Mouse (Mus musculus) thymus, adult 18-20 months (tissue): Measurements from ENCODE around the gene Smok3b.
"Not testable (repeated sequence)": the region's sequence is repeated elsewhere in the genome, so short reads cannot be mapped to it uniquely, and the experiment has no call there.

Experiments used
- DNase-seq, 2 experiments: peaks; one replicate each; pipeline ENCODE4 v3.0.0; 2022; ENCODE audit warnings: mixed read lengths in 2 of 2

The Smok3b gene

DNA sequence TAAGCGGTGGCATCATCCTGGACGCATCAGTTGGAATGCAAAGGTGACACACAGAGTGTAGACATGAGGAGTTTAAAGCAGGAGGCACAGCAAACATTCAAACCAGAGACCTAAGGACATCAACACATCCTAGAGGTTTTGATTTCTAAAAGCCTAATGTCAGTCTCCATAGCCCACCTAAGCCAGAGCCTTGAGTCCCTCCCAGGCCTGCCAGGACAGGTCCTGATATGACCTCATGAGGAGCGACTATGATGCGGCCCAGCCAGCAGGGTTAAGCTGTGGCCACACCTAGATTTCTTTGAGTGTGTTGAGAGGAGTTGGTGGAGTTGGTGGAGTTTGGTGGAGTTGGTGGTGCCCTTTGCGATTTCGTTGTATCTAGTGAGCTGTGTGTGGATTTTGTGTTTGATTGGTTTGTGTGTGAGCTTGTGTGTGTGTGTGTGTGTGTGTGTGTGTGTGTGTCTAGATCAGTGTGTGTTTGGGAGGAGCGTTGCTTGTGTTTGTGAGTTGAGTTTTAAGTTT lies at the start of gene Smok3b, which contains the start of gene Smok3a:
Smok3b (plus strand) TSS at position 469 of the 519 bp plus-strand sequence.
Smok3a (plus strand) TSS at position 301 of the 519 bp plus-strand sequence.
- not testable (repeated sequence) for DNase-seq

DNA sequence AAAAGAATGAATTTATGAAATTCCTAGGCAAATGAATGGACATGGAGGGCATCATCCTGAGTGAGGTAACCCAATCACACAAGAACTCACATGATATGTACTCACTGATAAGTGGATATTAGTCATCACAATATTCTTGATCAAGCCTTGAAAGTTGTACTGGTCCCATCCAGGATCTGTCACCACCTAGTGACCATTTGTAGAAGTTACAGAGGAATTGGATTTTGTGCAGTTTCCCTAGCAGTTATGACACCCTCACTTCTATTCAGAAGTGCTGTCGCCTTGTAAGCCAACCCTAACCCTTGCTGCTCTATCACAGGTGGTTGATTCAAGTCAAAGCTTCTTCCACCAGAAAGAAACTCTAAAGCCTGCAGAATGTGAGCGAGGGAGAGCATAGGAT lies 48.1 kb upstream of the Smok3b start:
- DNase-seq = no peak

DNA sequence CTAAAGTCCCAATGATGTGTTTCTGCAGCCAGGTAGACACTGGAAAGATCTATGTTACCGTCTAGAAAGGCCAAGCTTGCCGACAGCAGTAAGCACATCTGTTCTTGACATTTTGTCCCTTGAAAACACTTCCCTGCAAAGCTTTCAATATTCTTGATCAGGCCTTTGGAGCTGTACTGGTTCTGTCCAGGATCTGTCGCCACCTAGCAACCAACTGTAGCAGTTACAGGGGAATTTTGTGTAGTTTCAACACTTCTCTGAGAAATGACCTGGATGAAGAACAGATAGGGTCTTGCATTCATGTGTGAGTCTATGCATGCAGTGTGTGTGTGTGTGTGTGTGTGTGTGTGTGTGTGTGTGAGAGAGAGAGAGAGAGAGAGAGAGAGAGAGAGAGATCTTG lies 47.5 kb upstream of the Smok3b start:
- DNase-seq = no peak

DNA sequence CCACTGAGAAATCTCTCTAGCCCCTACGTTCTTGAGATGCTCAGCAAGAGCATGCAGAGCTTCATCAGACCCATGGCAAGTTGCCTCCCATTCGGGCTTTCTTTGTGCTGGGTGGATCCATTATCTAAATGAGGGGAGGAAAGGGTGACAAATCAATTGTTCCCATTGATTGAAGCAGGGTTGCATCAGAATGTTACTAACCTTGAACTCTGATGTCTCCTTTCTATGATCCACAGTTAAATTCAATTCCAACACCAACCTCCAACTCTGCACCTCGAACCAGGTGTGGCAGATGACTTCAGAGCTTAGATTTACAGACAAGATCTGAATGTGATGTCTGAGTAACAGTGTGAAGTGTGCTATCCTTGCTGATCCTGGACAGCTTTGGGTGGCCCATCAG lies 46.5 kb upstream of the Smok3b start:
- no peak for DNase-seq

DNA sequence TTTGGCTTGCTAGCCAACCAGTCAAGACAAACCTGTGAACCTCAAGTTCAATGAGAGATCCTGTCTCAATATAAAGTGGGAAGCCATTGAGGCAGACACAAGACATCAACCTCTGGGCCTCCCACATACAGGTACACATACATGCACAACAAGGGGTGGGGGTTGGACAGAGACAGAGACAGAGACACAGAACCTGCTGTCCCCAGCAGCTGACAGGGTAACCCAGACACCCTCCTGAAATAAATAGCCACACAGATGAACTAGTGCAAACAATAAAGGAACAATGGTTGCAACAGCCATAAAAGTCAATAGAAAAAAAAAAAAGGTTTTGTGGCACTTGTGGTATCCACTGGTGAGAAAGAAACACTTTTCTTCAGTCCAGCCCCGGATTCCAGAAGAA lies 45.8 kb upstream of the Smok3b start:
- no peak for DNase-seq

DNA sequence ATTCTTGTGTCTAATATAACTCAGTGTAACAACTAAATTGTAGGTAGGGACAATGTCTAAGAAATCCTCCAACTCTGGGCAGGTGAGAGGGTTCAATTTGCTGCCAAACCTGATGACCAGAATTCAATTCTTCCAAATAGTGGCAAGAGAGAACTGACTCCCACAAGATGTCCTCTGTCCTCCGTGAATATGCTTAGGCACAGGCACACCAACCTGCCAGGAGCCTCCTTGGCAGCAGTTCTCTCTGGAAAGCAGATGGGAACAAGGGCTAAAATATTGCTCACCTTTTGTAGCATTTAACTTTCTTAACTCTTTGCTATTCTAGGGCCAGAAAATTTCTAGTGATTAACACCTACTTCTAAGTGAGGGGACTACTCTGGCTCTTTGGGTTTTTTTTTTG lies 43.9 kb upstream of the Smok3b start:
- DNase-seq = no peak

DNA sequence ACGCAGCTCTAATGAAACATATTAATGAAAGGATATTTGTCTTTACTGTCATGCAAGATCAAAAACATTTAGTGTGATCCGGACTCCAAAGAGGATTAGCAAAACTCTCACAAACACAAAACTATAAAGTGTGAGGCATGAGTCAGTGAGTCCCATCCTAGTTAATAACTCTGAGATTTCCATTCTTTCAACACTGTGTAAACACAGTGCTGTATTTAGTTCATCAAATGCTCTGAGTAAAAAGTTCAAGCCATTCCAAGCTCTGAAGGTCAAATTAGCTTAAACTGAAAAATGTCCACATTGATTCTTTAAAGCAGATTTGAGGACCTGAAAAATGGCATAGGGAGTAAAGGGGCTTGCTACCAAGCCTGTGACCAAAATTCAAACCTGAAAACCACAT lies 42.1 kb upstream of the Smok3b start:
- DNase-seq = no peak

DNA sequence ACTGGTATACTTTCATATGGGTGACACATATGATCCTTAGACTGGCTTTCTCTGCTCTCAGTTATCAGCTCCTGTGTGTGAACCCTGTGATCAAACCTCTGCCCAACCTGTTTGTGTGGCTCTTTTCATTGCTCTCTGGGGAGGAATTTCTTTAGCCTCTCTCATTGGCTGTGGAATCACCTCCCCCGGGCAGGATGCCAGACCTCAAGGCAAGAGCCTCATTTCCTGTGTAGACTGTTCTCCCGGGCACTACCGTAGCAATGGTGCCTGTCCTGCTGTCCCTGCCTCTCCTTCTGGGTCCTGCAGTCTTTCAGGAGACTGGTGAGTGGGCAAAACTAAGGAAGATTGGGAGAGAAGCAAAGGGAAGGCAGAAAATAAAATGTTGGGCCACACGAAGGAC lies 39.9 kb upstream of the Smok3b start, which contains the start of gene Azgp1:
Azgp1 (plus strand) TSS at position 221 of the 400 bp plus-strand sequence.
- no peak for DNase-seq

DNA sequence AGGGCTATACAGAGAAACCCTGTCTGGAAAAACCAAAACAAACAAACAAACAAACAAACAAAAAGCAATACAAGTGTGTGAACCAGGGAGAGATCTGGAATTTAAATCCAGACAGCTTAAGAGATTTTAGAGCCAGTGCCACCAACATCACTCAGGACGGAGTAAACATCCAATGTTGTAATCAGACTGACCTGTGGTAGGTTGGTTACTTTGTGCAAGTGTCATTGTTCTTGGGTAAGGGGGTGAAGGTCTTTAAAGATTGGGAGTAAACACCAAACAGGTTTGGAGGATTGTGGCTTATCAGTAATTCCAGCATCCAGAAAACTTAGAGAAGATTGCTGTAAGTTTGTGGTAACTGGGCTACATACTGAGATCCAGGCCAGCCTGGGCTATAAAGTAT lies 34.9 kb upstream of the Smok3b start:
- no peak for DNase-seq

DNA sequence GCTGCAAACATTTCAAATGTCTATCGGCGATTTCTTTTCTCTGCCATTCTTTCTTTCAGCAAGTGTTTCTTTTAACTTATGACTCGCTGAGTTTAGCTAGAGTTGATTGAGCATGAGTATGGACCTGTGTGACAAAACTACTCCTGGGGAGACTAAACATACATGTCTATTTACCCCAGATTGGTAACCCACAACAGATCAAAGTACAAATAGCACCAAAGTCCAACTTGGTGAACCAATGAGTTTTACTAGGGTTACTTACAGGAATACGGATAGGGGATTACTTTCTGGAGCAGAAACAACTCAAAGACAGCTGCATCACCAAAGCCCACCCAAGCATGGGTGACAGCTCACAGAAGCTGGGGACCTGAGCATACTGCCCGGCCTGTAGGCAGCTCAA lies 11.8 kb upstream of the Smok3b start:
- no peak for DNase-seq

DNA sequence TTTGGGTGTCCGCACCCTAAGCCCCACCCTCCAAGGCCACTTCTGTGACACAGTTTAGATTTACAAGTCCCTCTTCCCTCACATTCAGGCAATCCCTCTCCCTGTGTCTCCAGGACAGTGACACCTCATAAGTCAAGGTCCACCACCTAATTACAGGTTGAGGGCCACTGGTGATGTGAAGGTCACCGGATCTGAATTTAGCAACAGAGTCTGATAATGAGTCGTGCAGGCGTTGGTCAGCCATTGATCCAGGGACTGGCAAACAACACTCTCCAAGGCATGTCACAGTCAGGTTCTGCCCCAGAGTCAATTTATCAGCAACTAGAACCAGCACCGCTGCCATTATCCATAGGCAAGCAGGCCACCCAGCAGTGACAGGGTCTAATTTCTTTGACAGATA lies 8.8 kb upstream of the Smok3b start:
- no peak for DNase-seq

DNA sequence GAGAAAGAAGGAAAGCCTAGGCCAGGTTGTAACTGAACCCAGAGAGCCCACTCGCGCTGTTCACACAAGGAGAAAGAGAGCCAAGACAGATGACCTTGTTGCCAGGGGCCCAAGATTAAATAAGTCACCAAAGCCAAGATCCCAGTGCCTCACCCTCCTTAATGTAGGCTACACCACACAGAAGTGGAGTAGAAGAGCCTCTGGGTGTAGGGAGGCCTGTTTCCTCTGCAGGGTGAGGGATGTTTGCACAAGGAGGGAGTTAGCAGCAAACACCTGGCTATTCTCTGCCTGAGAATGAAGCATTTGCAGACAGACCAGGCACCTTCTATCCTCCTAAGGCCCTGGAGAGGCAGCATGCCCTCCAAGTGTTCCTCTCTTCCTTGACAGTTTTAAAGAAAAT lies 4.7 kb upstream of the Smok3b start:
- DNase-seq = no peak

DNA sequence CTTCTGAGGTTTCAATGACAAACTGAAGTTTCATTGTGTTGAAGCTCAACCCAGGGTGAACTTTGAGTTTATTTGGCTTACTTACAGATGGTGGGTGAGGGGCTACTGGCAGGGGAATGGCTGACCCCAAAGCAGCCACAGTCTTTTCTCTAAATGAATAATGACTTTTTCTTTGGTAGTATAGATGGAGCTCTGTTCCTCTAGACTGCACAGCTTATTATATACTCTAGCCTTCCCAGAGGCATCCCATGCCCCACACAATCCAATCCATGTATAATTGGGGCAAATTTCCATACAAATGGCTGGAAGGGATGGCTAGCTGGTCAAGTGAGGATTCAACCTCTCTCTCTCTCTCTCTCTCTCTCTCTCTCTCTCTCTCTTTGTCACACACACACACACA lies 4.2 kb upstream of the Smok3b start:
- no peak for DNase-seq

DNA sequence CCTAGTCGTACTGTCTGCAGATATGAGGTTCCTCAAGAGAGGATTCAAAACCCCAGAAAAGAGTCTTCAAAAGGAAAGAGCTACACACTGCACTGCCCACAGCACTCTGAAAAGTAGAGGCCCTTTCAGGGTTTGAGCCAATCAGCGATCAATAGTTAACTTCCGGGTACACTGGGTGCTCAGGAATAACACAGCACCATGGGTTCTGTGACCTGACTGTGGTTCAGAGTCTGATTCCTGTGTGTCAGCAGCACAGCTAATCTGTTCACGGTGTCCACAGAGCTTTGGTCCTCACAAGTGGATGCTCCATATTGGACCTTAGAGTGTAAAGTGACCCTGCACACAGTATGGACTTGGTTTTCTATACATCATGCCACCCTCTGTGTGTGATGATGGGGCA lies 1.7 kb upstream of the Smok3b start:
- DNase-seq = not testable (repeated sequence)

DNA sequence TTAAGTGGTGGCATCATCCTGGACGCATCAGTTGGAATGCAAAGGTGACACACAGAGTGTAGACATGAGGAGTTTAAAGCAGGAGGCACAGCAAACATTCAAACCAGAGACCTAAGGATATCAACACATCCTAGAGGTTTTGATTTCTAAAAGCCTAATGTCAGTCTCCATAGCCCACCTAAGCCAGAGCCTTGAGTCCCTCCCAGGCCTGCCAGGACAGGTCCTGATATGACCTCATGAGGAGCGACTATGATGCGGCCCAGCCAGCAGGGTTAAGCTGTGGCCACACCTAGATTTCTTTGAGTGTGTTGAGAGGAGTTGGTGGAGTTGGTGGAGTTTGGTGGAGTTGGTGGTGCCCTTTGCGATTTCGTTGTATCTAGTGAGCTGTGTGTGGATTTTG lies 31.7 kb downstream of the Smok3b start, which contains the start of gene Smok3c:
Smok3c (plus strand) TSS at position 301 of the 400 bp plus-strand sequence.
- DNase-seq = not testable (repeated sequence)

DNA sequence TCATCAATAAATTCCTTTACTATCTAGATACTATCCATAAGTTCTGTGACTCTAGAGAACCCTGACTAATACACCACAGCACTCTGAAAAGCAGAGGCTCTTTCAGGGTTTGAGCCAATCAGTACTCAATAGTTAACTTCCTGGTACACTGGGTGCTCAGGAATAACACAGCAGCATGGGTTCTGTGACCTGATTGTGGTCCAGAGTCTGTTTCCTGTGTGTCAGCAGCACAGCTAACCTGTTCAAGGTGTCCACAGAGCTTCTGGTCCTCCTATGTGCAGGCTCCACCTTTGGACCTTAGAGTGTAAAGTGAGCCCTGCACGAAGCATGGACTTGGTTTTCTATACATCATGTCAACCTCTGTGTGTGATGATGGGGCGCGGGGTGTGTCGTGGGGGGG lies 52.6 kb downstream of the Smok3b start:
- DNase-seq = no peak

DNA sequence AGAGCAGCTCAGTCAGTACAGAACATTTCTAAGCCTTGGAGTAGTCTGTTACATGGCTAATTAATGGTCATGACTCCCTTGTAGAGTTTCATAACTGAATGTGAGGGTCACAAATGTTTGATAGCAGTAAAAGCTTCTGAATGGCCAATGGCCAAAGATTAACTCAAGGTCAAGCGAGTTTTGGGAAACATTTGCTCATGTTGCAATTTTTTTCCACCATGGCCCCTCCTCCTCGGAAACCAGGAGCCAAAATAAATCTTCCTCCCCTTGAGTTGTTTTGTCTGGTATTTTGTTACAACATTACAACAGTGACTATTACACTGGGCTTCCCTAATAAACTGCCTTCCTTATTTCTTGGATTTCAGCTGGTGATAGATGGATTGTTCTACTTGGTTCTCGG lies 54.5 kb downstream of the Smok3b start:
- DNase-seq = no peak

DNA sequence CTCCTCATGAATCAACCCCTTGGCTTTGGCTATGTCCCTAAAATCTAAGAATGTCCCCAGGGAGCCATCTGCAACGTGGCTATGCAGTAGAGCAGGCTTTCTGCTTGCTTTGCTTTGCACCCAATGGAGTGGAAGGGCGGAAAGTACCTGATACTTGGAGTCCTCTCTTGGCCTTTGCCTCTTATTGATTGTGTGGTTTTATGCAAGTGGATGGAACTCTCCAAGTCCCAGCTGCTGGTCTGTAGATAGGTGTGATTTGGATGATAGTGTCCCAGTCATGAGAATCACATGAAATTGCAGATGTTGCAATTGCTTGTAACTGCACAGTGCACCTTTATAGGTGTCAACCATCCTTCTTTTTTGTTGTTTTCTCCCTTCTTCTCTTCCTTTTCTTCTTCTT lies 54.9 kb downstream of the Smok3b start:
- DNase-seq = no peak

DNA sequence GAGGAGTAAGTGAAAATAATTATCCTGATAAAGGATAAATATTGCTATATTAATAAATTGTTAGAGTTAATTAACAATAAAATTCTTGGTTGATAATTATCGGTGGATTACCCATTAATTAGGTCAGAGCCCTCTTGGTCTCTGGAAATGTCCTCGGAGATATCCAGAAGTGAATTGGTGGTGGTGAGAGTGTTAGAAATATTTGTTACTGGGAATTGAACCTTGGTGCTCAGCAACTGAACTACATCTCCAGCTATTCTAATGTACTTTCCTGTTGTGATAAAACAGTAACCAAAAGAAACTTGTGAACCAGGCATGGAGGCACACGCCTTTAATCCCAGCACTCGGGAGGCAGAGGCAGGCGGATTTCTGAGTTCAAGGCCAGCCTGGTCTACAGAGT lies 59.2 kb downstream of the Smok3b start:
- DNase-seq = no peak

DNA sequence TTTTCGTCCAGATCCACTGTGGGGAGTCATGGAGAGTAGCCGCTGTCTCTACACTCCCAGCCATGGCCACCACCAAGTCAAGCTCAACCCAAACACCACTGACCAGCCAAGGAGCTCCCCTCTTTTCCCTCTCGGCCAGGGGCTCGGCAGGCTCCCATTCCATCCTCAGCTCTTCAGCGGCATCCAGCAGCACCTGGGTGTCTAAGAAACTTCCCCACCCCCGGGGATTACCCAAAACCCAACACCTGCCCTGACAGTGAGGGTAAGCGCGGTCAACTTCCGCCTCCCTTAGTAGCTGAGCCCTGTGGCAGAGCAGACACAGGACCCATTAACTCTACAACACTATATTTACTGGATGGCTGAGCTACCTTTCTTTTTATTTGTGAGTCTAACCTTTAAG lies 60.2 kb downstream of the Smok3b start:
- DNase-seq = no peak

DNA sequence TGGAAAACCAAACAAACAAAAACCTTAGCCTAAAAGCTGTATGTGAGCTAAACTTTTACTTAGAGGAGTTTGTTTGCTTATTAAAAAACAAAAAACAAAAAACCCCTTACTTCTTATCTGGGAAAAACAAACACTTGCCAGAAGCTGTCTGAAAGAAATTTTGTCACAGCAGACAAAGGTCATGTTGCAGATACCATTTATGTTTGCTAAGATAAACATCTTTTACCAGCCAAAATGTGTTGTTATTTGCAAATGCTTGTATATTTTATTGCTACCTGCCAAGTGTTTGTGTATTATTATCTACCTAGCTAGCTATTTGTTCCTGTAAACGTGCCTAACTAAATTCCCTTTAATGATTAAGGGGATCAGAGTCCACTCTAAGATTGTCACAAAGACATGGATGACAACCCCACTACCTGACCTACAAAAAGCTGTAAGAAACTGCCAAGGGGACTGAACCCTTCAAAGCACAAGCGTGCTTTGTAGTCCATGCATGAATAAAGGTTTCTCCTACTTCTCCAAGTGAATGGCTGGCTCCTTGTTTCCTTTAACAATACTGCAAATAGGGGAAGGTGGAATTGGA lies 62.2 kb downstream of the Smok3b start:
- no peak for DNase-seq

DNA sequence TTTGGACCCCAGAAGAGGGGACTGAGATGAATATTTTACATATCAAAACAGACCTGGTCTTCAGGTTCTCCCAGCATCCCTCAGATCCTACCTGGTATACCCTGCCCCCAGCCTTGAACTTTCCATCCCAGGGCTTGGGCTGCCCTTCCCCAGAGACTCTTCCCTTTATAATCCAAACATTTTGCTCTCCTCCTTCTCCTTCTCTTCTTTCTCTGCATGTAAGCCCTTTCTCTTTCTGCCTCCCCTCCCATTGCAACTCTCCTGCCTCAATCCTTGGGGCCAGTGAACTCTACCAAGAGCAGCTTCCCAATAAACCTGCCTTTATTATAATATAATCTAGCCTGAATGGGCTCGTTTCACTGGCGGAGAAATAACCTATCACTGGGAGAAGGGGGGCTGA lies 62.7 kb downstream of the Smok3b start:
- DNase-seq = no peak

DNA sequence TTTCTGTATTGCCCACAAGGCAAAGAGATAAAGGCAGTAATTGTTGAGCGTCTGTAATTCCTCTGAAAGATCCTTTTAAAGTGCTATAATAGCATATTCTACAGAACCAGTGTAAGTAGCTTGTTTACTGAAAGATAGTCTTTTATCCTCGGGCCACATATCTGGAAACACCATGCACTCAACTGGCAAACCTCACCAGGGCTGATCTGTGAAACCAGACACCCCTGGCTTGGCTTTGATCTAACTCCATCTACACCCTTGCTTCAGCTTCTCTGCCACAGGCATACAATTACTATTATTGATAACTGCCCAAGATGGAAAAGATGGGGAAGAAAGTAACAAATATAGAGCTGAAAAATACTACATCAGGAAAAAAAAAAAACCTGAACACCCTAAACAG lies 63.3 kb downstream of the Smok3b start:
- DNase-seq = no peak

DNA sequence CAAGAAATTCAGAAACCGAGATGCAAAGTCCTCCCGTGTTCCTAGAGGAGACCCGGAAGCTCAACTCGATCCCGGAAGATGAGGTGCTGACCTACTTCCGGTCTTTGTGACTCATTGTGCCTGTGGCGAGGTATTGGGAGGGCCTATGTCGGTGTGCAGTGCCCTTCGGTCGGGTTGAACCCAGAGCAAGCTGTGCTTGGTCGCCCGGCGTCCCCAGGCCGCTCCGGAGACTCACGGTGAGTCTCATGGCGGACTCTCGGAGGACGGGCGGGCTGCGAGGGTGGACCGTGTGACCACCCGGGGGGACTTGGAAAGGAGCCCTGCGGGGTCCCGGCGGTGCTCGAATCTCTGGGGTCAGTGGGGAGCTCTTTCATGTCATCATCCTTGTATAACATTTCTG lies 63.8 kb downstream of the Smok3b start, which contains the start of gene Zkscan1:
Zkscan1 (plus strand) TSS at position 89 of the 400 bp plus-strand sequence.
- DNase-seq = peak; percentile 55 to 74

DNA sequence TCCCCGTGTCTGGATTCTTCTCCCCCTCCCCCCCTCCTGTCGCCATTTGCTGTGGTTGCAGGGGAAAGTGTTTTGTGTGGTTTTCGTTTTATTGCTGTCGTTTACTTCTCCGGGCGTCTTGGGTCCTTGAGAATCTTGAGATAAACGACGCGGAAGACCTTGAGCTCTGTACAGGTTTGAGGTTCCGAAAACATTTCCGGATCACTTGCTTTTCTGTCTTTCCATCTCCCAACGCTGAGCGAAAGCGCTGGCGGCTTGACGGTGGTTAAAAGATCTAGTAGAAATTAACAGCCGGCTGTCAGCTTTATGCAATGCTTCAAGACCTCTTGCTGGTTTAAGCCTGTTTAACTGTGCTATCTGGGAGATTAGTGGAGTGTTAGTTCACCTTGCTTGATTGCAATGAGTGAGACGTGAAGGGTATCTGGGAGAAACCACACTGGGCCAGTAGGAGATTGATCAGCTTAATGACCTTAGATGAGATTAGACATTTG lies 64.2 kb downstream of the Smok3b start:
- DNase-seq = no peak
